Mouse (Mus musculus): ENCODE data around the gene Klhl29.

DNA sequence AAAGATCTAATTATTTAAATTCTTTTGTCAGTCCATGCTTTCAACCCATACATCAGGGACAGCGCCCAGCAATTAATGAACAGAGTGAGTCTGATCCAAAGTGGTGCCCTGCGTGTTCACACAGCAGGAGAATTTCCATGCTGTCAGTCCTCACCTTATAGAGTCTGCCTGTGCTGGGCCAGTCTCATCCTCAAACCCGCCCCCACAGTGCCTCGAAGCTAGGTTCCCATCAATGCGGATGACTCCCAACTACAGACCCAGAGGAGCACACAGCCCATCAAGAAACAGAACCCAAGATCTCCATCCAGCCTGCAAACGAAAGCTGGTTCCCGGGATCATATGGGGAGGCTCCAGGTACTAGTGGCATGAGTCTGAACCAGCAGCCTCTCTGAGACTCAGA is 106.4 kb downstream of the Klhl29 start:
- TF ChIP-seq EP300 (optimal IDR thresholded peaks at IDR 0.05) (no peak), CTCF (IDR thresholded peaks at IDR 0.05; ENCODE audit: low read depth) (no peak)
